Mouse (Mus musculus) yolk sac, embryonic 10.5 days (tissue): ENCODE data around the gene Acaa1a.

Experiments used
- DNase-seq: peaks from one replicate; pipeline ENCODE4 v3.0.0-alpha.2; 2017; ENCODE audit warnings: low spot score

The Acaa1a gene

GRCm38 (mm10) chr9:119390214-119390613 is 50.7 kb downstream of the Acaa1a start:
- DNase-seq, result peak; percentile 69

GRCm38 (mm10) chr9:119394808-119395207 is 55.3 kb downstream of the Acaa1a start:
- DNase-seq, result no peak
